In the genomic region with DNA sequence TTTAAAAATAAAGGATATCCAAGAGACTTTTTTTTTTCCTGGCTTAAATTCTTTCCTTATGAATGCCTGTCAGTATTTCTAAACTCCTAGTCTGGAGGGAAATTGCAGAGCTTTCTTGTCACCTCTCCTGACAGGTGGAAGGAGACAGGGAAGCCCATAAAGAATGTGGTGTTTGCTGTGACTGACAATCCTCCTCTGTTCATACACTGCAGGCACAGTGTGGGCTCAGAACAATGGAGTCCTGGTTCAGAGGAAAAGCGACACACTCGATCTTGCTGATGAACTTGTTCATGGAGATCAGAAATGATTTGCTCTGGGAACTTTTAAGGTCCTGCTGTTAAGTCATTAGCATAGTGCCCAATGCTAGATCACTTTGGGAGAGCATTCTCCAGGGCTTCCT, we compare ENCODE assay signal across 30 mouse cellular contexts.
DNase-seq lines count a peak whose midpoint lies in the region; ATAC-seq and TF ChIP-seq lines count a peak whose summit lies in the region.
"Had no signal": no experiment of that assay in that cellular context is flagged by ENCODE, and none has a peak within 500 bp of the region (broad histone marks: within the 10 kb centered on the region; RNA-seq: fewer than 3 reads in every experiment).

No protein-coding gene starts in this region.

- no peaks in the 10 kb centered on the region for H3K9me3 ChIP-seq in hindbrain, embryonic 10.5 days
- H3K9me3 ChIP-seq in hindbrain, embryonic 12.5 days (replicated peaks): no peaks in the 10 kb centered on the region
- no peaks in the 10 kb centered on the region for H3K9me3 ChIP-seq in forebrain, postnatal 0 days (ENCODE audit: low read length)
- H3K9me3 ChIP-seq: hindbrain, embryonic 15.5 days; kidney, embryonic 15.5 days; liver, embryonic 12.5 days had no signal

- TF ChIP-seq CTCF in forebrain, postnatal 0 days (IDR thresholded peaks at IDR 0.05; ENCODE audit: low read depth): no peak

- no peak overlapping the region for H3K9ac ChIP-seq in hindbrain, embryonic 12.5 days
- no peak overlapping the region for H3K9ac ChIP-seq in forebrain, postnatal 0 days
- H3K9ac ChIP-seq: hindbrain, embryonic 15.5 days; kidney, embryonic 15.5 days; liver, embryonic 12.5 days; liver, postnatal 0 days had no signal

- H3K27me3 ChIP-seq in hindbrain, embryonic 10.5 days (ENCODE audit: insufficient read depth, poor library complexity, severe bottlenecking): no peaks in the 10 kb centered on the region
- no peaks in the 10 kb centered on the region for H3K27me3 ChIP-seq in hindbrain, embryonic 12.5 days
- no peaks in the 10 kb centered on the region for H3K27me3 ChIP-seq in forebrain, postnatal 0 days (ENCODE audit: insufficient read depth, low read length)
- H3K27me3 ChIP-seq: hindbrain, embryonic 15.5 days; kidney, embryonic 15.5 days; liver, embryonic 12.5 days had no signal

- no peak overlapping the region for H3K27ac ChIP-seq in hindbrain, embryonic 10.5 days
- H3K27ac ChIP-seq in hindbrain, embryonic 12.5 days: no peak overlapping the region
- no peak overlapping the region for H3K27ac ChIP-seq in forebrain, postnatal 0 days (ENCODE audit: low read depth, low read length)
- H3K27ac ChIP-seq: hindbrain, embryonic 15.5 days; kidney, embryonic 15.5 days; left cerebral cortex, adult 2 months; liver, embryonic 12.5 days; stomach, postnatal 0 days had no signal

- peak; percentile 4 for DNase-seq in hindbrain, embryonic 10.5 days (ENCODE audit: low spot score)
- peak; percentile 4 for DNase-seq in retina, postnatal 1 day
- DNase-seq in retina, embryonic 14.5 days (ENCODE audit: low spot score): no peak
- DNase-seq in forebrain, postnatal 0 days: peak; percentile 5
- DNase-seq in spleen, postnatal 36 days (ENCODE audit: low spot score in 2 of 2): no peak
- DNase-seq in left cerebral cortex, adult 9 months (ENCODE audit: low spot score in 2 of 2): no peak
- DNase-seq: adrenal gland, adult 8-10 months; B cell, adult 2 months; cerebellum, adult 11-12 months; cerebellum, adult 9-11 months; gastrocnemius, postnatal 25 days; heart, adult 18-20 months; heart, postnatal 36 days; kidney, adult 18-20 months; kidney, postnatal 25 days; left cerebral cortex, postnatal 4 days; liver, postnatal 0 days; lung, postnatal 36 days; spleen, adult 18-20 months; thymus, adult 18-20 months; thymus, postnatal 25 days had no signal

- H3K4me2 ChIP-seq in hindbrain, embryonic 12.5 days (replicated peaks): no peak overlapping the region
- H3K4me2 ChIP-seq in forebrain, postnatal 0 days (ENCODE audit: low read depth): no peak overlapping the region
- H3K4me2 ChIP-seq: heart, embryonic 11.5 days; hindbrain, embryonic 15.5 days; kidney, embryonic 15.5 days; liver, embryonic 12.5 days had no signal

- WGBS in hindbrain, embryonic 10.5 days: 40% methylated on average over 2 of the region's 2 CpGs
- 27% methylated on average over 2 of the region's 2 CpGs for WGBS in hindbrain, embryonic 12.5 days
- WGBS in forebrain, postnatal 0 days: 22% methylated on average over 2 of the region's 2 CpGs

- H3K36me3 ChIP-seq in hindbrain, embryonic 10.5 days: no peaks in the 10 kb centered on the region
- H3K36me3 ChIP-seq in hindbrain, embryonic 12.5 days: no peaks in the 10 kb centered on the region
- no peaks in the 10 kb centered on the region for H3K36me3 ChIP-seq in forebrain, postnatal 0 days (ENCODE audit: insufficient read depth)
- H3K36me3 ChIP-seq: hindbrain, embryonic 15.5 days; kidney, embryonic 15.5 days; liver, embryonic 12.5 days had no signal

- H3K4me3 ChIP-seq in hindbrain, embryonic 10.5 days: no peak overlapping the region
- no peak overlapping the region for H3K4me3 ChIP-seq in hindbrain, embryonic 12.5 days
- no peak overlapping the region for H3K4me3 ChIP-seq in forebrain, postnatal 0 days (ENCODE audit: low read depth, low read length)
- H3K4me3 ChIP-seq: erythroblast, embryonic 14.5 days; hindbrain, embryonic 15.5 days; kidney, embryonic 15.5 days; left cerebral cortex, adult 2 months; liver, embryonic 12.5 days had no signal

- peaks cover 11% of the 10 kb centered on the region; the same call in 1 of the 2 replicates for H3K4me1 ChIP-seq in hindbrain, embryonic 10.5 days (replicated peaks)
- no peaks in the 10 kb centered on the region for H3K4me1 ChIP-seq in hindbrain, embryonic 12.5 days
- H3K4me1 ChIP-seq in forebrain, postnatal 0 days (ENCODE audit: insufficient read depth): no peaks in the 10 kb centered on the region
- H3K4me1 ChIP-seq: hindbrain, embryonic 15.5 days; kidney, embryonic 15.5 days; liver, embryonic 12.5 days had no signal

- ATAC-seq in hindbrain, embryonic 12.5 days (ENCODE audit: low FRiP score): no peak
- ATAC-seq in forebrain, postnatal 0 days: no peak; the same call in 1 of the 2 replicates
- ATAC-seq: activated CD4-positive, CD25-positive, alpha-beta regulatory T cell, adult 4 months; liver, embryonic 12.5 days; liver, postnatal 0 days had no signal

Comparison
In these comparisons a context has a peak if more than half of its experiments do, and no peak if none do; other contexts are left out.
1. DNase-seq: peak in hindbrain, embryonic 10.5 days (single experiment), retina, postnatal 1 day (single experiment) and forebrain, postnatal 0 days (single experiment); none in retina, embryonic 14.5 days (single experiment), spleen, postnatal 36 days (0 of 2) and left cerebral cortex, adult 9 months (0 of 2).